Mouse (Mus musculus): ENCODE measurements around the gene Ankrd33.

- no peak for TF ChIP-seq POLR2A (IDR thresholded peaks at IDR 0.05; ENCODE audit: extremely low read depth, insufficient read depth, low read length)
- TF ChIP-seq CTCF (IDR thresholded peaks at IDR 0.05; ENCODE audit: low read depth, low read length), result no peak
These were observed 48.7 kb downstream of the Ankrd33 start for GRCm38 (mm10) chr15:101164291-101164690.
